Mouse (Mus musculus) G1E-ER4 (cell line): Measurements from ENCODE around the gene Gm20708. TPM values are rescaled to one million over a fixed set of nuclear protein-coding genes. Genes with fewer than 3 reads are reported as not detected.

ENCODE experiments used
- GATA1 ChIP-seq: IDR thresholded peaks from one replicate; pipeline ENCODE4 v1.8.0; 2012; ENCODE audit warnings: low read length, inconsistent platforms
- polyA plus RNA-seq: library from polyadenylated mRNA; stranded (reverse); fragments of >175 nt; gene quantifications from 2 replicates; pipeline ENCODE4 v1.2.3, GENCODE M21; 2012

The Gm20708 gene
- 0.24 and 0.38 TPM in 2 replicates for polyA plus RNA-seq

DNA sequence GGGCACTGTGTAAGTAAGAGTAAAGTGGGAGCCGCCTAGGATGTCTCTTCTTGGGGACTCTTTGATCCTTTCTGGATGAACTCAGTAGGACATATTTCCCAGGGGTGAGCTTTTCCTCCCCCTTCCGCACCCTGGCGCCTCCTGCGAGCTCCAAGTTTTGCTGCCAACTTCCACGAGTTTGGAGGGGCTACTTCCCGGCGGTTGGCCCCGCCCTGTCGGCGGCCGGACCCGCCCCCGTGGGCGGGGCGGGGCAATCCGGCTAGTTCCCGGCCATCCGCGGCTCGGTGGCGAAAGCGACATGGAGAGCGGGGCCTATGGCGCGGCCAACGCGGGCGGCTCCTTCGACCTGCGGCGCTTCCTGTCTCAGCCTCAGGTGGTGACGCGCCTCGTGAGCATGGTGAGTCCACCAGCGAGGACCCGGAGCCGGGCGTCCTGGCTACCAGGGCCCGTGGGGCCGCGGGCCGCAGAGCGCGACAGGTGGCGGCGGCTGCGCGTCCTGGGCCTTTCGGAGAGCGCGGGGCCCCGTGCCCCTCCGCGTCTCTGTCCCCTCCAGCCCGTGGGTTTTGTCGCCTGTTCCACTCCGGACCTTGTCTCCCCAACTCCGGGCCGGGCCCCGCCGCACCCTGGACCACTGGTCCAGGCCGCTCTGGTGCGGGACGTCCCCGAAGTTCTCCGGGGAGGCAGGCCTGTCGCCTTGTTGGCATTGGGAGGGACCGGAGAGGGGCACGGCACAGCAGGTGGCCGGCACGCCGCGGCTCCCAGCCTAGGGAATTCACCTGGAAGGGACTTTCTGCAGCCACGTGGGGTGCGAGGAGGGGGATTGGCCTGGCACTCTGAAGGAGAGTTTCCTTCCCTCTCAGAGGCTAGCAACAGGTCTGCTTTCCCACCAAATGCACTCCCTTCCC is at the start of gene Gm20708, which contains the start of gene Syngr2:
TSS of gene Gm20708 (plus strand) at position 262 of the 905 bp plus-strand sequence.
TSS of gene Syngr2 (plus strand) at position 262 of the 905 bp plus-strand sequence.
- TF ChIP-seq GATA1, result no peak

GRCm38 (mm10) chr11:117760374-117761119 is 48.9 kb upstream of the Gm20708 start:
- TF ChIP-seq GATA1, result no peak

DNA sequence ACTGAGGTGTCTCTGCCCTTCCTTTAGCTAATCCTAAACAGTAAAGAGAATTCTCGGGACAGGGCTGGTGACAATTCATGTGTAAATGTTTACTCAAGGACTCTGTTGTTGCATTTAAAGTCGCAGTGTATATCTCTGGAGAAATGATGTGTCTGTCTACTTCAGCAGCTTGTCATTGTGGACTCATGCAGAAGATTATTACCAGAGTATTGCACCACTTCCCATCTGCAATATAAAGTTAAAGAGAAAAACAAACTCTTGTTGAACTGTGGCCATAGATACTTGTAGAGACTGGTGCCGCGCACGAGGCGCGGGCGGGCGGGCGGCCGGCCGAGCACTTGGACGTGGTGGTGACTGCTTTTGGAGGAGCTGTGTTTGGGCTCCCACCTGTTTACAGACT is 47.7 kb upstream of the Gm20708 start:
- TF ChIP-seq GATA1, result no peak

GRCm38 (mm10) chr11:117762246-117762645 is 47.2 kb upstream of the Gm20708 start:
- TF ChIP-seq GATA1, result no peak

- no peak for TF ChIP-seq GATA1
Measured at GRCm38 (mm10) chr11:117764319-117764718, 45.1 kb upstream of the Gm20708 start.

GRCm38 (mm10) chr11:117765361-117765760 is 44.1 kb upstream of the Gm20708 start:
- no peak for TF ChIP-seq GATA1

- TF ChIP-seq GATA1, result no peak
Measured at GRCm38 (mm10) chr11:117766275-117766674, 43.2 kb upstream of the Gm20708 start.

DNA sequence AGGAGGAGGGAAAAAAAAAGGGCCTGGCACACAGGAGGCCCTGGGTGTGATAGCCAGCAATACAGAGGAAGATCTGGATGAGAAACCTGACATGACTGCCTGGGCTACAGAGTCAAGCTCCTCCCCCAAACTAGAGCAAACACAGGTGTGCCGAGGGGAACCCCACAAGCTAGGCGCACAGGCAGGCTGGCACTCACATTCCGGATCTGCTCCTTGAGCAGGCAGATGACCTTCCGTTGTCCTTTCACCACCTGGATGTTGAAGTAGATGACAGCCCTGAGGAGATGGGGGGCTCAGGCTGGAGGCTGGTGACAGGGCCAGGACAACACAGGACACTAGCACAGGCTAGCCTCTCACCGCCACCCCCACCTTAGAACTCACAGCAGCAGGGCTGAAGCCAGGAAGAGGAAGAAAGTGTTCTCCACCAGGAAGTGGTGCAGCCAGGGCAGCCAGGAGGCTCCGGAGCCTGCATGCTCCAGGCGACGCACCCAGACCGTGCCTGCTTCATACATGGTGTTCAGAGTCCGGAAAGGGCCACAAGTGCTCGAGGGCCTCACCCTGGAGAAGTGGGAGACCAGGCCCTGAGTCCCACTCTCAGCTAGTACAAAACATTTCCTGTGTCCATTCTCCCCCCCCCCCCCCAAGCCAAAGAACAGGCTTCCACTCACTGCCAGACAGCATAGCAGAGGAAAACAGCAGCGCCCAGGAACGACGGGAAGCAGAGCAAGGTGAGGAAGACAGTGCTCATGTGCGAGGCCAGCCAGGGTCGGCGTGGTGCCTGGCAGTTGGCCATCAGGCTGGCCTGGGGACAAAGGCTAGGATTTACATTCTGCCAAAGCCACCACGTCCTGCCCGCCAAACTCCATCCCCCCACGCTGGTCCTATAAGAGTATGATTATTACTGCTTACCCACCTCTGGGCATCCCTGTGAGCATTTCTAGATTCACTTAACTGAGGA is 40.5 kb upstream of the Gm20708 start:
- TF ChIP-seq GATA1, result no peak

- TF ChIP-seq GATA1, result no peak
Measured at GRCm38 (mm10) chr11:117769683-117770047, 39.8 kb upstream of the Gm20708 start.

DNA sequence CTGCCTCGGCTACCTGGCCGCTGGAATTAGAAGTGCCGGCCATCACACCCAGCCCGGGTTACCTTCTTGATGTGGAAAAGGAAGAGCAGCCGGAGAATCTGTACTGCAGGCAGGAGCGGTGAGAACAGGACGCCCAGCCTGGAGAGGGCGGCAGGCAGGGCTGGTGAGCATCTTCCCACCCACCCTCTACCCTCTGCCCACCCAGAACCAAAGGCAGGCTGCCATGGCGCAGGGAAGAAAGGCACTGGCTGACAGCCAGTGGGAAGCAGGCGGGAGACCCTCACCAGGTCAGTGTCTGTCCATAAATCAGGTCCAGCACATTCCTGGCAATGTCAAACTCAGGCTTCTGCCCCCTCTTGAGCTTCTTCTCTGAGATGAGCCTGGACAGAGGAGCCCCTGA is 39.1 kb upstream of the Gm20708 start:
- no peak for TF ChIP-seq GATA1

- no peak for TF ChIP-seq GATA1
Measured at GRCm38 (mm10) chr11:117772352-117772751, 37.1 kb upstream of the Gm20708 start.

DNA sequence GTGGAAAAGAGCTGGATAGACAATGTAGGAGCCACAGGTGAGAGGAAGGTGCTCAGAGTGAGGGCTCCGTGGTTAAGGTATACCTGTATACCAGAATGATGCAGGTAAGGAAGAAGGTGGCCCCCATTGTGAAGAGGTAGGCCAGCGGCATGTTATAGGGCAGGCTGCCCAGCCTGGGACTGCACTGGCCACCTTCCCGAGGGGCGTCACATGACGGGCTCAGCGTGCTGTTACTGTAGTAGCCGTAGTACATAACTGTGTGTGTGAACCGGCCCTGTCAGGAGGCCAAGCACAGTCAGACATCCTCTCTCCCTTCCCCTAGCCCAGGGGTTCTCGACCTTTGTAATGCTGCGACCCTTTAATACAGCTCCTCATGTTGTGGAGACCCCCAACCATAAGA is 34.5 kb upstream of the Gm20708 start:
- TF ChIP-seq GATA1, result no peak

DNA sequence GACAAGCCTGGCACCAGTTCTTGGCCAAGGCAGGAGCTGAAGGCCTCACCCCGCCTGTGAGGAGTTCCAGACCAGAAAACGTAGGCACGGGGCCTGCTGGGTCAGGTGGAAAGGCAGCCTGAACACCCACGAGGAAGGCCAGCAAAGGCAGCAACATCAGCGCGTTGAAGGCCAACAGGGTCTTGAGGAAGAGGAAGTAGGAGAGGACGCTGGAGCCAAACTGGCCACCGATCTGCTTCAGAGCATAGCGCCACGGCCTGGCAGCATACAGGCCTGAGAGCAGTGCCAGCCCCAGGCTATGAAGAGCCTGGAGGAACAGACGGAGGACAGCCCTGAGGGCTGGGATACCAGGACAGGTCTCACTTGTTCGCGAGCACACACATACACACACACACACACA is 33.9 kb upstream of the Gm20708 start:
- no peak for TF ChIP-seq GATA1

DNA sequence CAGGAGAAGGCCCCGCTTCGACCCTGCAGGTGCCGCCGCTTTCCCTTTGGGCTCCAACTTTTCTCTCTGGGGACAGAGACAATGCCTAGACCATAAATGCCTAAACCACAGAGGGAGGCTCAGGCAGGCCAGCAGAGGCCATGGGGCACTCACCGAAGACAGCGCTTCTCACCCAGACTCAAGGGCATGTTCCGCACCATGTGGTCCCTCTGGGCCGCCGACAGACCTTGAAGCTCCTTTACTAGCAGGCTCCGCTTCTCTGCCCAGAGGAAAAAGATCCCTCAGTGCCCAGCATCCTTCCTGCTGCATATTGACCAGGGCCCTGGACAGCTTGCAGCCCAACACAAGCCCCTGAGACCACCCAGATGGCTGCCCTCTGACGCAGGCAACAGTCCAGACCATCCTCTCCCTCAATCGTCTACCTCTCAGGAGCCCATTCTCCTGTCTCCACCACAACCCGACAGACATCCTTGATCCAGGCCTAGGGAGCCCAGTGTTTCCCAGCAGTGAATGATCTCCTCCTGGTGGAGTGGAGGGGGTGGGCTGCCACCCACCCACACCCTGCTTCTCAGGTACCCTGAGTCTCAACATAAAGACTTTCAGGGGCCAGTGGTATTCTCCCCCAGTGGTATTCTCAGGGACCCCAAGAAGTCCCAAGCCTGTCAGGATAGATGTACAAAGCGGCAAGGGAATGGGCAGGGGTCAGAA is 33.2 kb upstream of the Gm20708 start:
- no peak for TF ChIP-seq GATA1

- TF ChIP-seq GATA1, result no peak
Measured at GRCm38 (mm10) chr11:117777111-117777510, 32.4 kb upstream of the Gm20708 start.

- no peak for TF ChIP-seq GATA1
Measured at GRCm38 (mm10) chr11:117778031-117778430, 31.4 kb upstream of the Gm20708 start.
